ENCODE assay signal across 24 mouse cellular contexts in the genomic region with DNA sequence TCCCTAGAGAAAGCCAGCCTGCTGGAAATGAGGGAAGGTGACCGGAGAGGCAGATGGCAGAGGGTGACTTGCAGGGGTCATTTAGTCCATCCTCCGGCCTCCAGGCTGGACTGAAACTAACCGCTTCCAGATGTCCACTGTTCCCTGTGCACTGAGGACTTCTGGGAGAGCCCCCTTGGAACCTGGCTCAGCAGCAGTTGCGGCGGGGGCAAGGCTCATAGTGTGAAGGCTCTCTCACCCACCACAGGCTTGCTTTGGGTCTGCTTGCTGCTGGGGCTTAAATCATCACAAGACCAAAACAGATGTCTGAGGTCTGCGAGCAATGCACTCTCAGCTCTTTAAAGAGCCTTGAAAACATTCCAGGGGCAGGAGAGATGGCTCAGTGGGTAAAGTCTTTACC.
A peak's percentile ranks its signal among the peaks of the same experiment; 100 is the strongest.
DNase-seq lines count a peak whose midpoint lies in the region; ATAC-seq lines count a peak whose summit lies in the region.
"Had no signal": no experiment of that assay in that cellular context is flagged by ENCODE, and none has a peak within 500 bp of the region (broad histone marks: within the 10 kb centered on the region; RNA-seq: fewer than 3 reads in every experiment).

No protein-coding gene starts in this region.

- no peak for ATAC-seq in midbrain, embryonic 14.5 days (ENCODE audit: low FRiP score, low TSS enrichment)
- no peak for ATAC-seq in embryonic facial prominence, embryonic 12.5 days (ENCODE audit: insufficient number of reproducible peaks, insufficient read depth, low FRiP score, low TSS enrichment)
- ATAC-seq in limb, embryonic 11.5 days (ENCODE audit: insufficient number of reproducible peaks, low FRiP score, low TSS enrichment, low read depth): peak; percentile 31; the same call in 1 of the 2 replicates
- no peak for ATAC-seq in erythroid progenitor cell, adult 5-6 weeks (replicated peaks; ENCODE audit: low FRiP score, poor library complexity, severe bottlenecking)
- ATAC-seq: forebrain, embryonic 16.5 days; Patski had no signal

- H3K36me3 ChIP-seq in midbrain, embryonic 10.5 days: no peaks in the 10 kb centered on the region
- H3K36me3 ChIP-seq in midbrain, embryonic 14.5 days (ENCODE audit: control insufficient read depth, insufficient read depth, low read length): no peaks in the 10 kb centered on the region
- H3K36me3 ChIP-seq in embryonic facial prominence, embryonic 12.5 days: no peaks in the 10 kb centered on the region
- no peaks in the 10 kb centered on the region for H3K36me3 ChIP-seq in limb, embryonic 11.5 days (ENCODE audit: control insufficient read depth, insufficient read depth, low read length)
- H3K36me3 ChIP-seq: hindbrain, embryonic 15.5 days; lung, embryonic 15.5 days had no signal

- peak overlapping the region; percentile 13; the same call in 1 of the 2 replicates for H3K27ac ChIP-seq in midbrain, embryonic 10.5 days (replicated peaks)
- no peak overlapping the region for H3K27ac ChIP-seq in midbrain, embryonic 14.5 days (replicated peaks; ENCODE audit: low read depth, low read length)
- peak overlapping the region; percentile 41 for H3K27ac ChIP-seq in embryonic facial prominence, embryonic 12.5 days
- peak overlapping the region; percentile 71; the same call in 1 of the 2 replicates for H3K27ac ChIP-seq in limb, embryonic 11.5 days (replicated peaks; ENCODE audit: low read depth, low read length)
- H3K27ac ChIP-seq: heart, adult 2 months; hindbrain, embryonic 15.5 days; liver, embryonic 14.5 days; lung, embryonic 15.5 days; stomach, postnatal 0 days had no signal

- 63% methylated on average over 6 of the region's 6 CpGs for WGBS in midbrain, embryonic 10.5 days
- WGBS in midbrain, embryonic 14.5 days: 81% methylated on average over 6 of the region's 6 CpGs
- WGBS in embryonic facial prominence, embryonic 12.5 days: 15% methylated on average over 6 of the region's 6 CpGs
- 12% methylated on average over 6 of the region's 6 CpGs for WGBS in limb, embryonic 11.5 days

- H3K4me2 ChIP-seq in midbrain, embryonic 14.5 days (ENCODE audit: low read length): no peak overlapping the region
- H3K4me2 ChIP-seq in embryonic facial prominence, embryonic 12.5 days (replicated peaks): no peak overlapping the region
- no peak overlapping the region for H3K4me2 ChIP-seq in limb, embryonic 11.5 days (ENCODE audit: low read depth, severe bottlenecking)
- H3K4me2 ChIP-seq: hindbrain, embryonic 15.5 days; lung, embryonic 15.5 days had no signal

- peaks cover under 1% of the 10 kb centered on the region for H3K9me3 ChIP-seq in midbrain, embryonic 10.5 days (replicated peaks)
- H3K9me3 ChIP-seq in midbrain, embryonic 14.5 days (ENCODE audit: control insufficient read depth, low read length): no peaks in the 10 kb centered on the region
- H3K9me3 ChIP-seq in embryonic facial prominence, embryonic 12.5 days: no peaks in the 10 kb centered on the region
- no peaks in the 10 kb centered on the region for H3K9me3 ChIP-seq in limb, embryonic 11.5 days (ENCODE audit: control insufficient read depth, low read length)
- H3K9me3 ChIP-seq: hindbrain, embryonic 15.5 days; lung, embryonic 15.5 days had no signal

- no peak overlapping the region for H3K9ac ChIP-seq in midbrain, embryonic 14.5 days (replicated peaks; ENCODE audit: low read length)
- H3K9ac ChIP-seq in embryonic facial prominence, embryonic 12.5 days: no peak overlapping the region
- peak overlapping the region; percentile 5; the same call in 1 of the 2 replicates for H3K9ac ChIP-seq in limb, embryonic 11.5 days (ENCODE audit: low read length)
- H3K9ac ChIP-seq: hindbrain, embryonic 15.5 days; liver, embryonic 14.5 days; lung, embryonic 15.5 days had no signal

- peaks cover 4% of the 10 kb centered on the region; the same call in 1 of the 2 replicates for H3K4me1 ChIP-seq in midbrain, embryonic 10.5 days
- H3K4me1 ChIP-seq in midbrain, embryonic 14.5 days (ENCODE audit: control insufficient read depth, insufficient read depth, low read length): no peaks in the 10 kb centered on the region
- H3K4me1 ChIP-seq in embryonic facial prominence, embryonic 12.5 days: peaks cover 43% of the 10 kb centered on the region
- peaks cover 13% of the 10 kb centered on the region for H3K4me1 ChIP-seq in limb, embryonic 11.5 days (ENCODE audit: control insufficient read depth, insufficient read depth, low read length)
- H3K4me1 ChIP-seq: hindbrain, embryonic 15.5 days had no signal

- DNase-seq in midbrain, embryonic 10.5 days (ENCODE audit: low spot score): no peak
- no peak for DNase-seq in midbrain, embryonic 14.5 days
- peak; percentile 58 for DNase-seq in limb, embryonic 11.5 days (ENCODE audit: low spot score)
- peak; percentile 8 for DNase-seq in yolk sac, embryonic 10.5 days (ENCODE audit: low spot score)
- DNase-seq in natural killer cell, adult 2 months (ENCODE audit: low spot score in 2 of 2): no peak
- DNase-seq in neural tube, embryonic 10.5 days (ENCODE audit: extremely low spot score, low spot score): no peak
- DNase-seq: cerebellum, adult 11 months; cerebellum, postnatal 10 days; gastrocnemius, postnatal 36 days; heart, adult 2 months; heart, postnatal 36 days; kidney, adult 2 months; kidney, postnatal 10 days; lung, postnatal 36 days; thymus, adult 2 months; thymus, postnatal 4 days had no signal

- H3K27me3 ChIP-seq in midbrain, embryonic 10.5 days (ENCODE audit: low read depth, poor library complexity, severe bottlenecking): no peaks in the 10 kb centered on the region
- no peaks in the 10 kb centered on the region for H3K27me3 ChIP-seq in midbrain, embryonic 14.5 days (ENCODE audit: control insufficient read depth, insufficient read depth, low read length)
- no peaks in the 10 kb centered on the region for H3K27me3 ChIP-seq in embryonic facial prominence, embryonic 12.5 days
- H3K27me3 ChIP-seq in limb, embryonic 11.5 days (ENCODE audit: control insufficient read depth, insufficient read depth, low read length): no peaks in the 10 kb centered on the region
- H3K27me3 ChIP-seq: hindbrain, embryonic 15.5 days; lung, embryonic 15.5 days had no signal

- no peak overlapping the region for H3K4me3 ChIP-seq in midbrain, embryonic 10.5 days
- H3K4me3 ChIP-seq in midbrain, embryonic 14.5 days (replicated peaks; ENCODE audit: low read depth, low read length): no peak overlapping the region
- H3K4me3 ChIP-seq in embryonic facial prominence, embryonic 12.5 days: no peak overlapping the region
- no peak overlapping the region for H3K4me3 ChIP-seq in limb, embryonic 11.5 days (ENCODE audit: low read depth, low read length)
- H3K4me3 ChIP-seq: heart, adult 2 months; hindbrain, embryonic 15.5 days; lung, embryonic 15.5 days had no signal

Comparison
In these comparisons a context has a peak if more than half of its experiments do, and no peak if none do; other contexts are left out.
1. DNase-seq: peak in limb, embryonic 11.5 days (single experiment) and yolk sac, embryonic 10.5 days (single experiment); none in midbrain, embryonic 10.5 days (single experiment), midbrain, embryonic 14.5 days (single experiment), natural killer cell, adult 2 months (0 of 2) and neural tube, embryonic 10.5 days (single experiment).